ENCODE assay signal across 27 mouse cellular contexts in the genomic region with DNA sequence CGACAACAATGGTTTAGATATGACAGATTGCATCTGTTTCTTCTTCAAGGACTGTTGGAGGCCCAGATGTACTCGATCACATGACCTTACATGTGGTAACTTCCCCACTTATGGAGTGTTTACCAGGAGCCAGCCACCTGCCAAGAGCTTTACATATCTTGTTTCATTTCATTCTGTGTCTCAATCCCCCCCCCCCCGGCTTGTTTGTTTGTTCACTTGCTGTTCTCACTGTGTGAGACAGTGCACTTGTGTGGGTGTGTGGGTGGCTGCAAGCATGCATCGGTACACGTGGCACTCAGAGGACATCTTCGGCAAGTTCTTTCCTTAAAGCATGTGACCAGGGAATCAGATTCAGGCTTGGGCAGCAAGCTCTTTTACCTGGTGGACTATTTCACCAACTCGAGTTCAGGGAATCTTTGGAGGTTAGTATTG. TPM values are rescaled to one million over a fixed set of nuclear protein-coding genes. Genes with fewer than 3 reads are reported as not detected.
DNase-seq lines count a peak whose midpoint lies in the region; TF ChIP-seq lines count a peak whose summit lies in the region.
"Had no signal": no experiment of that assay in that cellular context is flagged by ENCODE, and none has a peak within 500 bp of the region (broad histone marks: within the 10 kb centered on the region; RNA-seq: fewer than 3 reads in every experiment).

No protein-coding gene starts in this region.

- peaks cover 14 to 41% of the 10 kb centered on the region in 2 experiments for H3K4me1 ChIP-seq in MEL (ENCODE audit: control insufficient read depth in 1 of 2, insufficient read depth in 2 of 2, low read length in 2 of 2)
- peaks cover 31% of the 10 kb centered on the region for H3K4me1 ChIP-seq in small intestine, adult 2 months (ENCODE audit: control insufficient read depth, insufficient read depth, insufficient read length, low read length)

- no peaks in the 10 kb centered on the region for H3K9me3 ChIP-seq in MEL (replicated peaks; ENCODE audit: insufficient read depth, low read length)
- H3K9me3 ChIP-seq: forebrain, embryonic 10.5 days; heart, embryonic 13.5 days; hindbrain, embryonic 12.5 days; limb, embryonic 12.5 days; midbrain, embryonic 10.5 days; neural tube, embryonic 15.5 days had no signal

- peak; percentile 61 for DNase-seq in lung, postnatal 36 days
- no peak for DNase-seq in lung, postnatal 14 days
- peak; percentile 52 for DNase-seq in MEL (ENCODE audit: low read depth, low spot score)
- DNase-seq in thymus, postnatal 25 days, result peak; percentile 26
- no peak for DNase-seq in kidney, postnatal 36 days
- no peak for DNase-seq in right cerebral cortex, postnatal 10 days (ENCODE audit: low spot score in 2 of 2)
- no peak for DNase-seq in urinary bladder, postnatal 25 days (ENCODE audit: low spot score)
- DNase-seq: cerebellum, adult 11-12 months; cerebellum, postnatal 14 days; forebrain, postnatal 0 days; gastrocnemius, postnatal 36 days; heart, adult 2 months; heart, postnatal 14 days; kidney, adult 18-20 months; right cerebral cortex, adult 18-20 months had no signal

- peaks cover 0 to 29% of the 10 kb centered on the region in 2 experiments; a peak in 2 of 4 replicates for H3K36me3 ChIP-seq in MEL (ENCODE audit: control insufficient read depth in 1 of 2, insufficient read depth in 2 of 2, low read length in 2 of 2)
- H3K36me3 ChIP-seq in small intestine, adult 2 months (ENCODE audit: control insufficient read depth, insufficient read depth, low read length), result peaks cover 5% of the 10 kb centered on the region; the same call in 1 of the 2 replicates

- H3K79me2 ChIP-seq in MEL (ENCODE audit: control insufficient read depth, insufficient read depth, low read length, poor library complexity), result peaks cover 3% of the 10 kb centered on the region; the same call in 1 of the 2 replicates

- TF ChIP-seq CTCF in MEL (IDR thresholded peaks at IDR 0.05 in 2 of 3, conservative IDR thresholded peaks at IDR 0.05 in 1 of 3; ENCODE audit: control insufficient read depth in 1 of 3, insufficient read depth in 1 of 3, low read depth in 2 of 3, low read length in 3 of 3, poor library complexity in 1 of 3, severe bottlenecking in 1 of 3), result no peak
- no peak for TF ChIP-seq CTCF in small intestine, adult 2 months (IDR thresholded peaks at IDR 0.05; ENCODE audit: extremely low read depth, insufficient read length, insufficient replicate concordance, low read depth, low read length)

- TF ChIP-seq POLR2A in MEL (IDR thresholded peaks at IDR 0.05; ENCODE audit: control insufficient read depth in 1 of 2, insufficient read depth in 1 of 2, low read depth in 1 of 2, low read length in 2 of 2, poor library complexity in 1 of 2), result no peak
- no peak for TF ChIP-seq POLR2A in small intestine, adult 2 months (IDR thresholded peaks at IDR 0.05; ENCODE audit: low read depth, low read length)

- H3K9ac ChIP-seq in MEL (ENCODE audit: control insufficient read depth, low read depth, low read length, poor library complexity, severe bottlenecking), result no peak overlapping the region
- H3K9ac ChIP-seq: forebrain, postnatal 0 days; heart, embryonic 13.5 days; hindbrain, embryonic 12.5 days; limb, embryonic 12.5 days; neural tube, embryonic 15.5 days had no signal

- 70% methylated on average over 7 of the region's 7 CpGs for WGBS in small intestine, adult 2 months

- no peaks in the 10 kb centered on the region for H3K27me3 ChIP-seq in MEL (ENCODE audit: control insufficient read depth in 1 of 2, insufficient read depth in 2 of 2, low read length in 2 of 2)
- H3K27me3 ChIP-seq in small intestine, adult 2 months (ENCODE audit: control insufficient read depth, insufficient read depth, low read length), result no peaks in the 10 kb centered on the region
- H3K27me3 ChIP-seq: heart, embryonic 13.5 days; hindbrain, embryonic 12.5 days; limb, embryonic 12.5 days; neural tube, embryonic 15.5 days; Patski had no signal

- no peak overlapping the region for H3K4me3 ChIP-seq in MEL (ENCODE audit: control insufficient read depth in 1 of 2, insufficient read depth in 1 of 2, low read depth in 2 of 2, low read length in 2 of 2)
- no peak overlapping the region for H3K4me3 ChIP-seq in small intestine, adult 2 months (ENCODE audit: low read depth, low read length)
- H3K4me3 ChIP-seq: forebrain, embryonic 10.5 days; heart, adult 2 months; heart, embryonic 13.5 days; hindbrain, embryonic 12.5 days; limb, embryonic 12.5 days; midbrain, embryonic 10.5 days; neural tube, embryonic 15.5 days had no signal

- H3K27ac ChIP-seq in MEL (ENCODE audit: control insufficient read depth, low read depth, low read length), result peak overlapping the region; percentile 20; the same call in 1 of the 2 replicates
- peak overlapping the region; percentile 24; the same call in 1 of the 2 replicates for H3K27ac ChIP-seq in small intestine, adult 2 months (ENCODE audit: insufficient read depth, low read depth, low read length)
- H3K27ac ChIP-seq: forebrain, embryonic 10.5 days; heart, adult 2 months; heart, embryonic 13.5 days; hindbrain, embryonic 12.5 days; kidney, postnatal 0 days; limb, embryonic 12.5 days; midbrain, embryonic 10.5 days; neural tube, embryonic 15.5 days had no signal

- peak; percentile 25 to 26; a peak in 2 of 4 replicates for TF ChIP-seq EP300 in MEL (IDR thresholded peaks at IDR 0.05; ENCODE audit: low read depth in 1 of 2, low read length in 2 of 2)

- no peak for TF ChIP-seq RAD21 in MEL (IDR thresholded peaks at IDR 0.05; ENCODE audit: low read depth, low read length)

TF ChIP-seq in MEL, 35 proteins besides CTCF, POLR2A, EP300 and RAD21 (continues in another document):
- TF ChIP-seq USF1 (IDR thresholded peaks at IDR 0.05; ENCODE audit: low read depth, low read length), result peak; percentile 91
- peak; percentile 65 for TF ChIP-seq MAX (IDR thresholded peaks at IDR 0.05; ENCODE audit: low read length)
- TF ChIP-seq E2F4 (IDR thresholded peaks at IDR 0.05; ENCODE audit: borderline replicate concordance, low read depth, low read length), result no peak
- TF ChIP-seq ZMIZ1 (IDR thresholded peaks at IDR 0.05; ENCODE audit: low read depth, low read length), result no peak
- TF ChIP-seq HCFC1 (IDR thresholded peaks at IDR 0.05; ENCODE audit: low read depth, low read length), result no peak
- no peak for TF ChIP-seq GABPA (IDR thresholded peaks at IDR 0.05; ENCODE audit: low read depth, low read length)
- TF ChIP-seq KAT2A (conservative IDR thresholded peaks at IDR 0.05; ENCODE audit: low read depth, low read length), result no peak
- no peak for TF ChIP-seq GATA1 (IDR thresholded peaks at IDR 0.05; ENCODE audit: low read depth, low read length)
- no peak for TF ChIP-seq ZKSCAN1 (IDR thresholded peaks at IDR 0.05; ENCODE audit: low read depth, low read length)
- no peak for TF ChIP-seq CHD2 (IDR thresholded peaks at IDR 0.05; ENCODE audit: low read length)
- no peak for TF ChIP-seq NELFE (IDR thresholded peaks at IDR 0.05; ENCODE audit: low read depth, low read length)
- TF ChIP-seq SMC3 (IDR thresholded peaks at IDR 0.05; ENCODE audit: low read depth, low read length), result no peak; the same call in 1 of the 2 replicates
- TF ChIP-seq ELF1 (IDR thresholded peaks at IDR 0.05; ENCODE audit: low read depth, low read length), result no peak
- no peak for TF ChIP-seq POLR2AphosphoS5 (IDR thresholded peaks at IDR 0.05; ENCODE audit: borderline replicate concordance, low read depth, low read length)
- TF ChIP-seq SIN3A (IDR thresholded peaks at IDR 0.05; ENCODE audit: low read length), result peak; percentile 53; the same call in 1 of the 2 replicates
- TF ChIP-seq MAFK (IDR thresholded peaks at IDR 0.05; ENCODE audit: borderline replicate concordance, low read depth, low read length), result no peak
- TF ChIP-seq ZNF384 (IDR thresholded peaks at IDR 0.05; ENCODE audit: low read depth, low read length), result no peak
- no peak for TF ChIP-seq TCF12 (IDR thresholded peaks at IDR 0.05; ENCODE audit: low read depth, low read length)
- TF ChIP-seq NRF1 (IDR thresholded peaks at IDR 0.05; ENCODE audit: insufficient read depth, low read depth, low read length, poor library complexity, severe bottlenecking), result no peak
- TF ChIP-seq ZC3H11A (IDR thresholded peaks at IDR 0.05; ENCODE audit: low read depth, low read length), result no peak
- TF ChIP-seq USF2 (IDR thresholded peaks at IDR 0.05; ENCODE audit: borderline replicate concordance in 1 of 2, insufficient read depth in 1 of 2, low read depth in 1 of 2, low read length in 2 of 2), result peak in 1 of 2 experiments; percentile 63; a peak in 1 of 4 replicates
- TF ChIP-seq MAZ (IDR thresholded peaks at IDR 0.05; ENCODE audit: low read depth, low read length), result no peak
- TF ChIP-seq TAL1 (IDR thresholded peaks at IDR 0.05; ENCODE audit: low read length), result no peak
- TF ChIP-seq ETS1 (IDR thresholded peaks at IDR 0.05; ENCODE audit: low read depth, low read length), result peak; percentile 86
- no peak for TF ChIP-seq UBTF (IDR thresholded peaks at IDR 0.05; ENCODE audit: borderline replicate concordance, insufficient read depth, low read depth, low read length)

RNA-seq across cellular contexts. Expression of gene Wdr81, which starts 1.9 kb away (rescaled TPM):
- total RNA-seq in MEL (2012; rRNA removed), result 7.0 and 7.6 TPM in 2 replicates
- 10 to 100 TPM in 1 of 2 experiments, not detected in 1; 13.9 TPM for polyA plus RNA-seq in MEL (2012; ENCODE audit: insufficient read depth in 1 of 2, insufficient read length in 2 of 2, low read depth in 1 of 2, low replicate concordance in 2 of 2, missing spikeins in 1 of 2)
- 8.3 and 18.3 TPM in 2 replicates for polyA plus RNA-seq in small intestine, adult 2 months (2012; rRNA removed)

RNA-seq across cellular contexts. Expression of gene Tlcd2, which starts 5.1 kb away (rescaled TPM):
- total RNA-seq in MEL (2012; rRNA removed), result 0.50 and 1.0 TPM in 2 replicates
- under 1 TPM in 1 of 2 experiments, not detected in 1; 0.86 TPM for polyA plus RNA-seq in MEL (2012; ENCODE audit: insufficient read depth in 1 of 2, insufficient read length in 2 of 2, low read depth in 1 of 2, low replicate concordance in 2 of 2, missing spikeins in 1 of 2)
- polyA plus RNA-seq in small intestine, adult 2 months (2012; rRNA removed), result 27.9 and 78.8 TPM in 2 replicates

RNA-seq across cellular contexts. Expression of gene Serpinf2, which starts 17.1 kb away (rescaled TPM):
- not detected in 2 replicates for total RNA-seq in MEL (2012; rRNA removed)
- under 1 TPM in 1 of 2 experiments, not detected in 1; 0.07 TPM for polyA plus RNA-seq in MEL (2012; ENCODE audit: insufficient read depth in 1 of 2, insufficient read length in 2 of 2, low read depth in 1 of 2, low replicate concordance in 2 of 2, missing spikeins in 1 of 2)
- polyA plus RNA-seq in small intestine, adult 2 months (2012; rRNA removed), result 2.0 and 4.3 TPM in 2 replicates
- total RNA-seq: adrenal gland, adult 18-20 months; gastrocnemius, postnatal 36 days; heart, adult 2 months; heart, postnatal 14 days; left cerebral cortex, postnatal 14 days; midbrain, postnatal 0 days had no signal
- polyA plus RNA-seq: forebrain, postnatal 0 days; hindbrain, embryonic 12.5 days; midbrain, embryonic 10.5 days; midbrain, postnatal 0 days had no signal

RNA-seq across cellular contexts. Expression of gene Prpf8, which starts 30.2 kb away (rescaled TPM):
- total RNA-seq in MEL (2012; rRNA removed), result 214 and 234 TPM in 2 replicates
- 100 to 1,000 TPM; 276 to 644 TPM for polyA plus RNA-seq in MEL (2012; ENCODE audit: insufficient read depth in 1 of 2, insufficient read length in 2 of 2, low read depth in 1 of 2, low replicate concordance in 2 of 2, missing spikeins in 1 of 2)
- 23.4 and 44.2 TPM in 2 replicates for polyA plus RNA-seq in small intestine, adult 2 months (2012; rRNA removed)

RNA-seq across cellular contexts. Expression of gene Serpinf1, which starts 34.0 kb away (rescaled TPM):
- total RNA-seq in MEL (2012; rRNA removed), result not detected in 2 replicates
- polyA plus RNA-seq in MEL (2012; ENCODE audit: insufficient read depth in 1 of 2, insufficient read length in 2 of 2, low read depth in 1 of 2, low replicate concordance in 2 of 2, missing spikeins in 1 of 2), result under 1 TPM in 1 of 2 experiments, not detected in 1; 0.36 TPM
- 5.8 and 13.7 TPM in 2 replicates for polyA plus RNA-seq in small intestine, adult 2 months (2012; rRNA removed)

Comparison
In these comparisons a context has a peak if more than half of its experiments do, and no peak if none do; other contexts are left out.
1. DNase-seq: peak in lung, postnatal 36 days (single experiment), MEL (single experiment) and thymus, postnatal 25 days (single experiment); none in lung, postnatal 14 days (single experiment), kidney, postnatal 36 days (0 of 2), right cerebral cortex, postnatal 10 days (0 of 2) and urinary bladder, postnatal 25 days (single experiment).
2. RNA of gene Tlcd2, which starts 5.1 kb away (polyA plus RNA-seq): 27.9 to 78.8 TPM in small intestine, adult 2 months; 0.86 TPM in MEL; every median in the first group is over 10 times any median in the second.